Mouse (Mus musculus) induced T-regulatory cell, adult 2 months (primary cell): ENCODE results near the gene Tbx19.
A peak's percentile ranks its signal among the peaks of the same experiment; 100 is the strongest.

Source experiments
- DNase-seq: peaks from one replicate; pipeline ENCODE4 v3.0.0-alpha.2; 2012; ENCODE audit warnings: low read depth

Gene Tbx19

DNA sequence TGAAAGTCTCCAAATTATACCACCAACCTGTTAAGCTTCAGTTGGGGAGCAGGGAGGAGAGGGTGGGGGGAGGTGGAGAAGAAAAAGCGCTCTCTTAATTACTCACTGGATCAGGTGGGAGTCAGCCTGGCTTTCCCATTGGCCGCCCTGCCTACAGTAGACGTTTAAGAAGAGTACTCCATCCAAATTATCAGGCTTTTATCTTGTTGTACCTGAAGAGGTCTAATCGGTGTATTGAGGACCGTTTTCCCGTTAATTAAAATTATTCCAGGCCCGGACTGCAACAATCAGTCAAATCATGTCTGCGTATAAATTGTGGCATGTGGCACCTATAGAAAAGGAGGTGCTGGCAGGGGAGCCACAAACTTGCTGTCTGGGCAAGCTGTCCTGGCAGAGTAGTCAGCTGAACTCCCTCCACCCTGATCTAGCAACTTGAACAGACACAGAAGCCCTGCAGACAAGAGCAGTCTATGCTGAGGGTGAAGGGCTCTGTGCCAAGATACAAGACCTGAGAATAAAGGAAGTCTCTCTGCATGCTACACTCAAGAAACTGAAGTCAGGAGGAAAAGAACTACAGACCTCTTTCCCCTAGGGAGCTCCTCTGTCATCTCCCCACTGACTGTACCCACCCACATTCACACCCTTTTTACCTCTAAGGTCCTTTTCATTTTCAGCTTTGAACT, at the start of gene Tbx19:
TSS of gene Tbx19 (minus strand) at position 51 of the 683 bp plus-strand sequence.
- no peak for DNase-seq

DNA sequence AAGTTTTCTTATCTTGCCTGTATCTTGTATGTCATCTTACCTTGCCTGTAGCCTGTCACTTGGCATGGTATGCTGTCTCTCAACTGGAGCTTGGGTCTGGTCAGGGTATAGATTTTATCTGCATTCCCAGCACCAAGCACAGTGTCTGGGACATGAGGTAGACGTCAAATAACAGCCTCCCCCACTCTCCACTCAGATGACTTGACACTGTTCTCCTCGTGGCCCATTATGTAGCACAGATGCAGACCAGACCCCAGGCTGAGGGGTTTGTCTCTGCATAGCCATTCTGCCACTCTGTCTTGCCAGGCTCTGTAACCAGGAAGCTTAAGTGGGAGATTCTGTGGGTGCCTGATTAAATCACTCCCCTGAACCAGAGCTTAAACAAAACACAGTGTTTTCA, 45.0 kb upstream of the Tbx19 start:
- DNase-seq: no peak

DNA sequence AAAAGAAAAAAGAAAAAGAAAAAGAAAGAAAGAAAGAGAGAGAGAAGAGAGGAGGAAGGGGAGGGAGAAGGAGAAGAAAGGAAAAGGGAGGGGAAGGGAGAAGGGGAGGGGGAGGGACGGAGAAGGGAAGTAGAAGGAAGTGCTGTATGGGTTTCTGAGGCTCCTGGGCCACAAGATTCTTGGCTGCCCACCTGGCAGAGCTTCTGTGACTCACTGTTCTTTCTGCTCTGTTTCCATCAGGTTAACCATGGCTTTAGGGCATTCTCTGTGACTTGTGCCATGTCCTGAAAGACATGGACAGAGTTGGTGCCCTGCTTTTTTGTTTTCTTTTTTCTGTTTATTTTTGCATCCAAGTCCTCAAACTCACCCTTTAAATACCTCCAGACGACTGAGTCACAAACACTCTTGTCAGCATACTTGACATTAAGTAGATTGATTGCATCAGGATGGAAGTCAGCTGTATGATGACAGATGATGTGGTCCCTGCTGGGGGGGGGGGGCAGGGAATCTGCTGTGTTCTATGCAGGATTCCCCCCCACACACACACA, 43.0 kb upstream of the Tbx19 start:
- no peak for DNase-seq

DNA sequence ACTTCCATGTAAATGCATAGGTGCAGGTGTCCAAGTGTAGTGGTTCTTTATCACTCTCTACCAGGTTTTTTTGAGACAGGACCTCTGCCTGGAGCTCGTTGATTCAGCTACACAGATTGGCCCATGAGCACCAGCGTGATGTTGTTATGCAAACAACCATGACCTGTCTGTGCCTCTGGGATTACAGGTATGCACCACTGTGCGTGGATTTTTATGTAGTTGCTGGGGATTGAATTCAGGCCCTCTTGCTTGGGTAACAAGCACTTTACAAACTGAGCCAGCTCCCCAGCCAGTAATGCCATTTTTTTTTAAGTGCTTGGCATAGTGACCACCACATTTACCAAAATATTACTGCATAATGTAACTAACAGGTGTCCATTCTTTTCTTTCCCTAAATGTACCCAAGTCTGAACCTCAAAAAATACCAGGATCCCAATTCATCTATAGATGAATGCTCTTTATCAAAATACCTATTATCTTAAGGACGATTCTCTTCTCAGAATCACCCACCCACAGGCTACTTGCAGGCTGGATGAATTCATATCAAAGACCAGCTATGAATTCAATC, 41.0 kb upstream of the Tbx19 start:
- no peak for DNase-seq

DNA sequence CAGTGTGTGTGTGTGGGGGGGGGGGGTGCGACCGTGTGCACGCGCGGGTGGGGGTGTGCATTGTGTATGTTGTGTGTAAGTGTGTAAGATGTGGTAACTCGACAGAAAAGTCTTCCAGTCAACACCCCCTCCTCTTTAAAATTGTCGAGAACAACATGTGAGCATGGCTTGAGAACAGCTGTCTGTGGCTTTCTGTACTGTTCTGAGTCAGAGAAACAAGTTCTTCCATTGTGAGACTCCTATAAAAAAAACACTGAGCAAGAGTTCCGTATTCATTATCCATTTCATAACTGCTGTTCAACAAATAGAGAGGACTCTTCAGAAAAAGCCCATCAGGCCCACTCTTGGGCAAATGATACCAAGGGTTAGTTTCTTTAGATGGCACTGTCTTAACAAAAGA, 40.2 kb upstream of the Tbx19 start:
- DNase-seq: peak; percentile 45

DNA sequence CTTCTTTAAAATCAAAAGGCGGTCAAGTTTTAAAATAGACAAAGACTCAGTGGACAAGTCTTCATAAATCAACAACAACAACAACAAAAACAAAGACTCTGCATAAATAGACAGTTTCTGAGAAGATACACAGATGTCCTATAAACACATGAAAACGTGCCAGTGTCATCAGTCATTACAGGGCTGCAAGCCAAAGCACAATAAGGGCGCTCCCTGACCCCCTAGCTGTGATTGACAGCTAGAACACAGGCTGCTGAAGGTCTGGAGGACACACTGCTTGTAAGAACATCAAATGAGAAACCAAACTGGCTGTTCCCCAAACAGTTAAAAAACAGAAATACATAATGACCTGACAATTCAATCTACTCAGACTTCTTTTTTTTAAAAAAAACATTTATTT, 39.1 kb upstream of the Tbx19 start:
- no peak for DNase-seq

DNA sequence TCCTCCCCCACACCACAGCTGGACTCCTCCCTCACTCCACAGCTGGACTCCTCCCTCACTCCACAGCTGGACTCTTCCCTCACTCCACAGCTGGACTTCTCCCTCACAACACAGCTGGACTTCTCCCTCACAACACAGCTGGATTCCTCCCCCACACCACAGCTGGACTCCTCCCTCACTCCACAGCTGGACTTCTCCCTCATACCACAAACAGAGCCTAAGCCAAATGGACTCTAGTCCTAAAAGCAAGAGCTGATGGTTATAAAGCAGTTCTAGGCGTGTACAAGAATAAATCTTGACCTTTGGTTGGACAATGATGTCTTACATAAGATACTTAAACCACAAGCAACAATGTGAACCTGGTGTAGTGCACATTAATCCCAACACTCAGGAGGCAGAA, 38.4 kb upstream of the Tbx19 start:
- no peak for DNase-seq

DNA sequence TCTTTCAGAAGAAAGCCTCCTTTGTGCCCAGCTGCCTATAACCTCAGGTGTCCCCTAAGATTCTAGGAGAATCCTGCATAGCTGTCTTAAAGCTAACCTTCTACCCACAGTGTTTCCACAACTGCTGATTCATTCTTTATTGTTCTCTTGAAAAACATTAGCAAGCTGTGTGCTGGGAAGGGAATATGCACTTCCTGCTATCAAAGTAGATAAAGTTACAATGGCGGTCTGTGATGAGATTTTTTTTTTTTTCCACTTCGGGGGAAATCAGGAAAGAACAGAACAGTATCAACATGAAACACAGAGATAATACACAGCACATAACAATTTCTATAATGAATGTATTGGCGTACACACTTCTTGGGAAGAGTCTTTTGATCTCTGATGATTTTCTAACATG, 37.3 kb upstream of the Tbx19 start:
- no peak for DNase-seq

DNA sequence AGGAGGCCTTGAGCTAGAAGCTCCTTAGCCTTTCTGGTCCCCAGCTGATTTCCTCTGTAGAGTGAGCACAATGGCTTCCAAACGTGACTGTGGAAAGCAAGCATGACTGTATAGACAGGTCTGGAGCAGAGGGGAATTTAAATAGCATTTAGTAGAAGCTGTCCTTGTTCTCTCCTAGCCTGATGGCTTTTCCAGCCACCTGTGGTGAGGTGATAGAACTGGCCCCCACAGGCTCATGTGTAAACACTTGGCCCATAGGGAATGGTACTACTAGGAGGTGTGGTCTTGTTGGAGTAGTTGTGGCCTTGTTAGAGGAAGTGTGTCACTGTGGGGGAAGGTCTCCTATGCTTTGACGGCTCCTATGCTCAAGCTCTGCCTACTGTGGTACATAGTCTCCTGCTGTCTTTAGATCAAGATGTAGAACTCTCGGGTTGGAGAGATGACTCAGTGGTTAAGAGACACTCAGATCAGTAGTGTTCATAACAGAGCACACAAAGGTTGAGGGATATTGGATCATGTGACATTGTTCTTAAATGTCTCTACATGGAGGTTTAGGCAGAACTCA, 34.9 kb upstream of the Tbx19 start:
- DNase-seq: peak; percentile 55

DNA sequence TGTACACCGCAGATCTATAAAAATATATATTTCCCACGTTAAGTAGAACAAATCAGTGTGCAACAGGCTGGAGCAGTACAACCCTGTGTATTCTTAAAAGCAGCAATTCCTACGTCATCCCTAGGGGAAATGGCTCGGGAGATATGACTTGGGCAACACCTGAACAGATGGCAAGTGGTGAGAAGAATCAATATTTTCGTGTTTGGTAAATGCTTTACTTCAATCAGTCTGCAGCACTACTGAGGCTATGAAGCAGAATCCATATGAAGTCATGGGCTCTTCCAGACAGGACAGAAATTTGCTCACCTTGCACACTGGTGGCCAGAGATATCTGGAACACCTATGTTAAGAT, 34.1 kb upstream of the Tbx19 start:
- no peak for DNase-seq

DNA sequence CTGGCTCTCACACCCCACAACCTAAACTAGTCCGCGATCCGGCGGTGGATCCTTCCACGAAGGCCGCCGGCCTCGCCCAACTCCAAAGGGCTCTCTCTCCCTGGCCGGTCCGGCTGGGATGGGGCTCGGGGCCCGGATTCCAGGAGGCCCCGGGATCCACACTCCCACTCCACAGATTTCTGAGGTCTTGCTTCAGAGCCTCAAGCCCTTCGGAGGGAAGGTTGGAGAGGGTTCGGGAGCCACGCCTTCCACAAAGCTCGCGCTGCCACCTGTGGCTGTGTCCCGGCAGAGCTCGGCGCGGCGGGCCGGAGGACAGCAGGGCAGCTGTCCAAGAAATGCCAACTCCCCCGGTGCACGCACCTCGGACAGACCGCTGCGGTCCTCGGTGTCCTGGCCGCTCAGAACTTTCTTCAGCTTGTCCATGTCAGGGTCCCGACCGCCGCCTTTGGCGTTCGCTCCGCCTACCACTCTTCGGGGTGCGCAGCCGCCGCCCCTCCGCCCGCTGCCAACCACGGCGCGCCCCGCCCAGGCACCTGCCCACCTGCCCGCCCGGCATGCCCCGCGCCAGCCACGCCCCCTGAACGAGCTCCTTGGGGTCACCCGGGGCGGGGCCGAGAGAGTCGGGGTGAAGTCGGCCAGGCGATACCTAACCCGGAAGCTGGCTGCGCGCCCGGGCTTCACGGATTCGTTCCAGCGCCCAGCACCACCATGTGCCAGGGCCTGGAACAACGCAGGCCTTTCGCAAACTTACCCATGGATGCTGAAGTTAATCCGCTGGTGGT, 33.5 kb upstream of the Tbx19 start, which contains the start of gene Sft2d2:
TSS of gene Sft2d2 (minus strand) at position 559 of the 782 bp plus-strand sequence.
- peak; percentile 98 for DNase-seq

DNA sequence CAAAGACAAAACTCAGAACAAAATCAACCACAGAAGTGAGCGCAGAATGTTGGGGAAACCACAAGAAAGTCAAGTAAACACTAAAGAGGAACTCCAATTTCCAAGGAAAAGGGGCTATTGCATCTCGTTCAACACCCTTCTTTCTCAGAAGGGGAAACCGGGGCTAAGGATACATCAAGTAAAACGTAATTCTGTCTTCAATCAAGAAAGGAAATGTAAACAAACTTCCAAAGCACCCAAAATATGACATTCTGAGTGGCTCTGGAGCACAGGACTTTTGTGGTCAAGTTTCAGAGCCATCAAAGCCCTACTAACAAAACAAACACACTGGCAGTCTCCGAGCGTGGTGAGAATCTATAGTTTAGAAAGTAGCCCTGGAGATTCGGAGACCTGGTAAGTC, 32.9 kb upstream of the Tbx19 start:
- DNase-seq: peak; percentile 66

DNA sequence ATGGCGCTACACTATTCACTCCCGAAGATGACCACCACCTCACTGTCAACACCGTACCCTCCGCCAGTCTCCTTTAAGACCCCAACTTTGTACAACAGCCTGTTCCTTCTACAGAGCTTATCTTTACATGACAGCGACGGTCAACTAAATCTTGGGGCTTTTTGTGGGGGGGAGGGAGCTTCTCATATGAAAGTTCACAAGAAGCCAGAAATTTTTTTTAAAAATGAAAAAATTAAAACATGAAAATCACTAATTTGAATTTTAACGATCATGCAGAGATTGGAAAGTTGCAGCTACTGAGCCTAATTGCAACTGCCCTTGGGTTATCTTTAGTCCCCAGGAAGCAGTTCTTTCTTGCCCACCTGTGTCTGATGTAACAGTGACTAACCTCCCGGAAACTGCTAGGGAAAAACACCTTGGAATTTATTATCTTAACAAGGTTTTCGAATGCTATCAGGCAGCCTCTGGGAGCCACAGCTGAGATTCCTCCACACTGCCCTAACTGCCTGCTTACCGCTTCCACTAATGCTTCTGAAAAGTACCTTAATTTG, 32.2 kb upstream of the Tbx19 start:
- peak; percentile 37 for DNase-seq

DNA sequence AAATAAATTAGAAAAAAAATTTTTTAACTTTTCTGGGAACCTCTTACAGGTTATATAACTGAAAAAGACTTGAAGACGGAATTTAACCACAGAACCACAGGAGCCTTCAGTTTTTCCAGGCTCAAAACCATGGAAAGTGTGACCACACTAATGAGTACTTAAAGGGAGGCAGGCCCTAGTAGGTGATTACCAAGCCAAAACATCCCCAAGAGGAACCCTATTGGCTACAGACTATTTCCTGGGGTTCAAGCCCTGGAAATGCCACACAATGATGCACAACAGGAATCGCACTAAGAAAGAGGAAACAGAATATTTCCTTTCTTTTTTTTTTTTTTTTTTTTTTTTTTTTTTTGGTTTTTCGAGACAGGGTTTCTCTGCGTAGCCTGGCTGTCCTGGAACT, 31.5 kb upstream of the Tbx19 start:
- DNase-seq: peak; percentile 44

DNA sequence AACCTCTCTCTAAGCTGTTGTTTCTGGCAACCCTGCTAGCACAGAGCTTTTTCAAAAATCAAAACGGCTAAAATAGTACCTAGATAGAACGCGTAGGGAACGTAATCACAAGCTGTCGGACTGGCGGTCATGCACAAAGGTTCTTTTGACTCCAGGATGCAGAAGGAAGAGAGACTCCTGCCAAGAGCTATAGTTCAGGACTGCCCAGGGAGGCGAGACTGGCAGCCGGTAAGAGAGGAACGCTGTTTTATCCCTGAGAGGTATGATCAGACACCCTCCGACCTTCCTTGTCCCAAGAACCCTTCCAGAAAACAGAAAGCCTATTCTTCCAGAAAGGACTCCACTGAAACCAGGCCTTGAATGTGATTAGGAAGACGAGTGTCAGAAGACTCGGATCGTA, 31.0 kb upstream of the Tbx19 start:
- DNase-seq: no peak

DNA sequence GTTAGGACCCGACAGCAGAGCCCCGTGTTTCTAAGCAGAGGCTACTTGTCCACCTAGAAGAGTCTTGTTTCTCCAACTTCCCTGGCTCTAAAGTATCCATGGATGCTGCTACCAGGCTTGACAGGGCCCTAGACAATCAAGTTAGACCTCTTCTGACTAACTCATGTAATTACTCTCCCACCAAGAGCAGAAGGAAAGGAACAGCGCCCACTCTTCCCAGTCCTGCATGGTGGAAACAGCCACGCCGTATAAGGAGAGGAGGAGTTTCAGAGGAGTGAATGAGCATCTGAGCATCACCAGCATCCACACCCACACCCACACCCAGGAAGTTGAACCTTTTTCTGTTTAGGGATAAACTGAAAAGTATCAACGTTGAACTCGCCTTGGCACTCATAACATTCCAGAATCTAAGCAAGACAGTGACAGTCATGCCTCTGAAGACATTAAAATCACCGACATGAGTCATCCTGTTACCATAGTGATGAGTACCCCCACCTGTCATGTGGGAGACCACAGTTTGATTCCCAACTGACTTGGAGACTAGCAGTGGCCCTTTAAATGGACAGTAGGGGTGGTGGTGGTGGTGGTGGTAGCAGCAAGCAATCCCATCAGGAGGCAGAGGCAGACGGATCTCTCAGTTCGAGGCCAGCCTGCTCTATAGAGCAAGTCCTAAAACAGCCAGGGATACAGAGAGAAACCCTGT, 30.1 kb upstream of the Tbx19 start:
- DNase-seq: no peak

DNA sequence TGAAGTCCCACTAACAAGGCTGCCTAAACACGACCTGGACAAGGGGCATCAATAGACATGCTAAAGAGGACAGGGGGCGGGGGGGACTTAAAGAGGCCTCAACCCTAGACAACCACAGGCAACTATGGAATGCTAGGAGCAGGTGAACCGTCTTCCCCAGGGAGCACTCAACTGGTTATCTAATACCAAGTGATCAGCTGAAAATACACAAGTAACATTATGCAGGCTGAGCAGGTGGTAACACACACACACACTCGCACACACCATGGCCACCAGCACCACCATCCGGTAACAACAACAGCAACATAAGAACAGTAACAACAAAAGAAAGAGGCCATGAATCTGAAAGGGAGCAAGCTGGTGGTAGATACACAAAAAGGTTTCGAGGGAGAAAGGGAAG, 29.5 kb upstream of the Tbx19 start:
- no peak for DNase-seq

DNA sequence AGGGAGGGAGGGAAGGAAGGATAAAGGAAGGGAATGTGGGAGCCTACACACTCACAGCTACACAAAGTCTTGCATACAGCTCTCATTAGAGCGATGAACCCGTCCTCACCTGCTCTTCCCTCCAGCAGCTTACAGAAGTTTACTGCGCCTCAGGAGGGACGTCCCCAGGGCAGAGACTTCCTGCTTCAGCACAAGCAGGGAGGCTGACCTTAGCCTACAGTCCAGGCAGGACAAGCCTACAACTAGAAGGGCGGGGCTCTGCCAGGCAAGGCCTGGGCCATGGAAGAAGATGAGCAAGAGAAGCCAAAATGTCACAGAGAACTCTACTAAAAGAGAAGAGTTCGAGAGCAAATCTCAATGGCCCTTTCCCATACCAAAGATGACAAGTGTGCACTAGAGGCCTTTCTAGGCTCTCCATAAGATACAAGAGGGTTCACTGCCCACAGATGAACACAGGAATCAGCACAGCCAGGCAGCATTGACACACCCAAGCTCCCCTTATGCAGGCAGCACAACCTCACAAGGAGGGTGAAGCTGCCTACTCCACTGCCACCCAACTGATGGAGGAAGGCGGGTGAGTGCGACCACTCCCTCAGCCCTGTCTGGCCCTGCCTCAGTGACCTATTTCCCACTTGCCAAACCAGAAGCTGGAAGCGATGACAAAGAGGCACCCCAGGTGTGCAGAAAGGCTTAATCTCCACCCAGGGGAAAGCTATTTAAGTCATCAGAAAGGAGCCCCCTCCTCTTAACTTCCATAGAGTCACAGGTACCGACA, 28.4 kb upstream of the Tbx19 start:
- peak; percentile 50 for DNase-seq

DNA sequence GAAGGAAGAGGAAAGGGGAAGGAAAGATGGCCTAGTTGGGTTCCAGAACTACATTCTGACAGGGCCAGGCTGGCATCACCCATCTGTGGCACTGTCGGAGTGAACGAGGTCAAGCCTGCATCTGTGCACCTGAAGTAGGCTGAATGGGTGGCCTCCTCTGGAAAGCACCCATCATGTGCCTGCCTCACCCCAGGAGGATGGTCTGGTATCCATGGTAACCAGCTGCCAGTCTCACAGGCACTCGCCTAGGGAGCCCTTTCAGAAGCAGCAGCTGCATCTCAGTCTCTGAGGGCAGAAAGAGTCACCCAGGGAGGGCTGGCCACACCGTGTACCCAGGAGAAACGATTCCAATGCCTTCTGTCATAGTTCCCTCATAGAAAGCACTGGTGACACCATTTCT, 26.8 kb upstream of the Tbx19 start:
- no peak for DNase-seq

DNA sequence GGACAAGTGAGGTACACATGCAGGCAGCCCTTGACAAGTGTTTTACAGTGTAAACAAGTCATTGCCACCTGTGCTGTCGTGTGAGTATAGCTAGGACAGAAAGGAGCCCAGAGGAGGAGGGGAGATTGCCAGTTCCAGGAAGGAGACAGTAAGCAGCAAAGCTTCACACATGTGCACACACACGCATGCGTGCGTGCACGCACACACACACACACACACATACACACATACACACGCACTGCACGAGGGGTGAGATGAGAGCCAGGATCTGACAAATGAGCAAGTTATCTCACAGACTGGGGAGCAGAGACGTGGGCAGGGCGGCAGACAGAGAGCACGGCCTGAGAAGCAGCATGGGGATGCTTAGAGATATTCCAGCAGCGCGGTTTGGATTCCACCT, 25.9 kb upstream of the Tbx19 start:
- DNase-seq: no peak

DNA sequence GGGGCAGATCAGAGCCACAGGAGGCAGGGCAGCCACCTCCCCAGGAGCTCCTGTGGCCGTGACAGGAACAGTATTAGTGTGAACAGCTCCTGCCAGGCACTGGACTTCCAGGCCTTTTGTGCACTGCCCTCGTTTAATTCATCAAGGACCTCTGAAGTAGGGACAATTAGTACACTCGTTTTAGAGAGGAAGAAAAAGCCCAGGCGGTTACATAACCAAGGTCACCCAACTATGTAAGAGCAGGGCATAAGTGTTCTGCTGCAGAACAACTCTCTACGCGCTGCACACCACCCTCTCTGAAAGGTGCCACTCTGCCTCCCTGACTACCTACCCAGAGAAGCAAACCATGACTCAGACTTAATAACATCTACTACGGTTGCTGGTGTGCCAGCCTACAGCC, 24.5 kb upstream of the Tbx19 start:
- DNase-seq: no peak
